Mouse (Mus musculus) midbrain, postnatal 0 days (tissue): ENCODE measurements around the gene Igsf11. TPM values are rescaled to one million over a fixed set of nuclear protein-coding genes. Genes with fewer than 3 reads are reported as not detected.

Source experiments
- ATAC-seq: fragments of 200-750 bp; cut with Nextera tagmentation; 2 replicates; pipeline ENCODE4 v1.8.0; 2017; ENCODE audit warnings: moderate number of reproducible peaks, mild to moderate bottlenecking, moderate TSS enrichment, moderate library complexity; ENCODE audit not compliant: low FRiP score
- DNase-seq: peaks from one replicate; pipeline ENCODE4 v3.0.0-alpha.2; 2015; ENCODE audit warnings: low spot score
- H3K27ac ChIP-seq: fragments of 300-500 bp; sonication (generic); 2 replicates; pipeline ENCODE4 v1.5.1; 2014; ENCODE audit warnings: low read depth, mild to moderate bottlenecking, low read length, mixed read lengths
- H3K27me3 ChIP-seq: fragments of 300-500 bp; sonication (generic); 2 replicates; pipeline ENCODE4 v1.6.1; 2014; ENCODE audit warnings: low read length, control low read depth, mixed read lengths; ENCODE audit not compliant: insufficient read depth
- H3K36me3 ChIP-seq: fragments of 300-500 bp; sonication (generic); 2 replicates; pipeline ENCODE4 v1.6.1; 2014; ENCODE audit warnings: low read length, control low read depth, mixed read lengths; ENCODE audit not compliant: insufficient read depth
- H3K4me1 ChIP-seq: fragments of 300-500 bp; sonication (generic); 2 replicates; pipeline ENCODE4 v1.6.1; 2014; ENCODE audit warnings: mild to moderate bottlenecking, control low read depth, antibody characterized with exemption, low read length, mixed read lengths; ENCODE audit not compliant: insufficient read depth
- H3K4me2 ChIP-seq: fragments of 300-500 bp; sonication (generic); 2 replicates; pipeline ENCODE4 v1.6.1; 2014; ENCODE audit warnings: low read depth, mild to moderate bottlenecking, low read length, mixed read lengths; ENCODE audit not compliant: poor library complexity, severe bottlenecking
- H3K4me3 ChIP-seq: fragments of 300-500 bp; sonication (generic); 2 replicates; pipeline ENCODE4 v1.5.1; 2014; ENCODE audit warnings: low read depth, mild to moderate bottlenecking, low read length, moderate library complexity
- H3K9ac ChIP-seq: fragments of 300-500 bp; sonication (generic); replicated peaks from 2 replicates; pipeline ENCODE4 v1.6.1; 2014; ENCODE audit warnings: mild to moderate bottlenecking, low read length, moderate library complexity, mixed read lengths; ENCODE audit not compliant: poor library complexity, severe bottlenecking
- H3K9me3 ChIP-seq: fragments of 300-500 bp; sonication (generic); 2 replicates; pipeline ENCODE4 v1.6.1; 2016; ENCODE audit warnings: low read length, control low read depth
- CTCF ChIP-seq: IDR thresholded peaks from 2 replicates; pipeline ENCODE4 v1.5.1; 2016; ENCODE audit warnings: antibody characterized with exemption, mild to moderate bottlenecking
- WGBS: fragments of 180-500 bp; shearing (Covaris S2); extraction: QIAGEN DNeasy Blood & Tissue Kit; methylation state at CpG from one replicate; pipeline ENCODE4 v1.1.7; 2014; 5-methylcytosine and 5-hydroxymethylcytosine counted together
- polyA plus RNA-seq: library from polyadenylated mRNA; unstranded; fragments of >200 nt; fragmentation: Nextera tagmentation; extraction: Ambion mirVana; gene quantifications from 2 replicates; pipeline ENCODE4 v1.2.1, GENCODE M21; 2015
- total RNA-seq: library from RNA; depleted of rRNA; stranded (reverse); fragments of >200 nt; gene quantifications from 2 replicates; pipeline ENCODE4 v1.2.3, GENCODE M21; 2014

The Igsf11 gene
- total and polyA plus RNA-seq, 2 experiments from 2014 or later: 3.1 to 18.7 TPM

DNA sequence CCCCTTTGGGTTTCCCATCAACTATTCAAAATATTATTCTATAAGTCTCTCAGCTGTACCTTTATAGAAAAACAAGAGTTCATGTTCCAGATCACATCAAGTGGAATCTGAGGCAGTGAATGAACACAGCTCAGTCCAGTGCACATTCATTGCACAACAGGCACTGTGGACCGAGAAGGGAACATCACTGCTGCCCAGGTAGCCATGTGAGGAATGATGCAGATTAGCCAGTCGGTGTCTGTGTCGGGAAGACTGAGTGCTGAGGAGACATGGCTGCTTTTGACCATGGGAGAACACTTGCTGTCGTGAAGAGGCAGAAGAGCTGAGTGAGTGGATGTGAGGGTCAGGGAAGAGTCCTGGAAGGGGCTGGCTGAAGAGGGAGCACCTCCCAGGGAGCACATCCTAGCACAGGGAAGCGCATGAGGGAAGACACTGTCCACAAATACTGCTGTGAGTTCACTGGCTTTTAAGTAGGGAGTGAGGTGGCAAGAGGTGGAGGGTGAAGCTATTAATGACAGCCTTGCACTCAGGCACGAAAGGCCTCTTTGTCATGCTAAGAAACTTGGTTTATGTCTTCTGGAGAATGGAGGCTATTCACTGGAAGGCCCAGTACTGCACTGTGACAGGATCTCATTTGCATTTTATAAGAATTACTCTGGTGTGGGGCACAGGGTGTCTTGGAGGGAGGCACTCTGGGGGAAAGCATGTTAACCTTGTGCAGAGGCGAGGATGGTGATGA lies 54.8 kb downstream of the Igsf11 start:
- peaks cover 3% of the 10 kb centered on the region; the same call in 1 of the 2 replicates for H3K4me1 ChIP-seq
- H3K4me2 ChIP-seq: no peak overlapping the region
- no peaks in the 10 kb centered on the region for H3K9me3 ChIP-seq
- H3K27ac ChIP-seq: no peak overlapping the region
- no peaks in the 10 kb centered on the region for H3K36me3 ChIP-seq
- no peak overlapping the region for H3K4me3 ChIP-seq
- H3K9ac ChIP-seq: no peak overlapping the region
- no peaks in the 10 kb centered on the region for H3K27me3 ChIP-seq
- ATAC-seq (no peak), DNase-seq (no peak)
- no peak for TF ChIP-seq CTCF
- 59% methylated on average over 7 of the region's 7 CpGs for WGBS

DNA sequence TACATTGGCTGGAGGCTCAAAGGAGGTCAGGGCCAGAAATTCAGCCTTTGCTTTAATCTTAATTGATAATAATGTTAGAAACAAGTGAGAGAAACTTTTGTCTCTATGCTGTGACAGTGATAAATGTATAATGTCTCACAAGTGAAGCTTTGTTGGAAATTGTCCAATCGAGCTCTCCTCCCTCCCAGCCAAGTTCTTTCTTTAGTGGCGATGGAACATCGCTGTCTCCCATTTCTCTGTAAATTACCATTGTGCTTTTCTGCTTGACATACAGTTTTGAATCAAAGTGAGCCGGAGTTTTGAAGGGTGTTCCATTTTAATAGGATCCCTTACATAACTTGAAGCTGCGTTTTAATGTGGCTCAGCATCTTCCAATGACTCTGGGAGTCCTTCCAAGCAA lies 56.0 kb downstream of the Igsf11 start:
- Histone ChIP-seq H3K36me3 (no peaks in the 10 kb centered on the region), H3K9ac (no peak overlapping the region), H3K27ac (no peak overlapping the region), H3K4me2 (no peak overlapping the region), H3K4me3 (no peak overlapping the region), H3K9me3 (no peaks in the 10 kb centered on the region), H3K27me3 (no peaks in the 10 kb centered on the region), H3K4me1 (peaks cover 3% of the 10 kb centered on the region; the same call in 1 of the 2 replicates)
- TF ChIP-seq CTCF: no peak
- no peak for ATAC-seq
- WGBS: 76% methylated on average over 5 of the region's 5 CpGs
- DNase-seq: peak; percentile 57

DNA sequence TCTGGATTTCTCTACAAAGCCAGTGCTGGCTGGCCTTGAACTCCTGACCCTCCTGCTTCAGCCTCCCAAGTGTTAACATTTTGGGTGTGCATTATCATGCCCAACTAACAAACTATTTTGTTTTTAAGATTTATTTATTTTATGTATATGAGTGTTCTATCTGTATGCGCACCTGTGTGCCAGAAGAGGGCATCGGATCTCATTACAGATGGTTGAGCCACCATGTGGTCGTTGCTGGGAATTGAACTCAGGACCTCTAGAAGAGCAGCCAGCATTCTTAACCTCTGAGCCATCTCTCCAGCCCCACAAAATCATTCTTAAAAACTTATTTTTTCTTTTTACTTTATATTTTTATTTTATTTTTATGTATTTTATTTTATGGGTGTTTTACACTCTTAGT lies 60.4 kb downstream of the Igsf11 start:
- 98% methylated on average over 3 of the region's 3 CpGs for WGBS
- no peak for DNase-seq
- no peak for ATAC-seq

DNA sequence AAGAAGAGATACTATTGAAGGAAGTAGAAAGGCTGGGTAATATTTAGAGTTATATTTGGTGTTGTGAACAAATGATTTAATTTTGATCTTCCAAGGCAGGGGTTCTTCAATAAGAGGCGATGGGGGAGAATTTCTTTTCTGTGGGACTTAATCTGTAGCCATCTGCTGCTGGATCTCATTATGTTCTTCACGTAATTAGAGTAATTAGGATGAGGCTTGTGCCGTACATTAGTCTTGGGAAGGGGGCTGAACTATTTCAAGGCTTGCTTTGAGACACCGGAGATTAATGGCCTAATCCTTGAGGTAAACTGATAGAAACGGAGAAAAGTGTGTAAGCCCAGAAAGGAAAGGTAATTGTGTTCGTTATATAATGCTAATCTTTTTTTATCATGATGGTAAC lies 61.4 kb downstream of the Igsf11 start:
- WGBS: 72% methylated on average over 6 of the region's 6 CpGs

More for the DNA sequence above, 60.4 kb downstream of the Igsf11 start:
- peak; percentile 39 for TF ChIP-seq CTCF
- Histone ChIP-seq H3K36me3 (no peaks in the 10 kb centered on the region), H3K27ac (no peak overlapping the region), H3K9ac (no peak overlapping the region), H3K4me3 (no peak overlapping the region), H3K4me1 (no peaks in the 10 kb centered on the region), H3K27me3 (no peaks in the 10 kb centered on the region), H3K9me3 (no peaks in the 10 kb centered on the region), H3K4me2 (no peak overlapping the region)

DNA sequence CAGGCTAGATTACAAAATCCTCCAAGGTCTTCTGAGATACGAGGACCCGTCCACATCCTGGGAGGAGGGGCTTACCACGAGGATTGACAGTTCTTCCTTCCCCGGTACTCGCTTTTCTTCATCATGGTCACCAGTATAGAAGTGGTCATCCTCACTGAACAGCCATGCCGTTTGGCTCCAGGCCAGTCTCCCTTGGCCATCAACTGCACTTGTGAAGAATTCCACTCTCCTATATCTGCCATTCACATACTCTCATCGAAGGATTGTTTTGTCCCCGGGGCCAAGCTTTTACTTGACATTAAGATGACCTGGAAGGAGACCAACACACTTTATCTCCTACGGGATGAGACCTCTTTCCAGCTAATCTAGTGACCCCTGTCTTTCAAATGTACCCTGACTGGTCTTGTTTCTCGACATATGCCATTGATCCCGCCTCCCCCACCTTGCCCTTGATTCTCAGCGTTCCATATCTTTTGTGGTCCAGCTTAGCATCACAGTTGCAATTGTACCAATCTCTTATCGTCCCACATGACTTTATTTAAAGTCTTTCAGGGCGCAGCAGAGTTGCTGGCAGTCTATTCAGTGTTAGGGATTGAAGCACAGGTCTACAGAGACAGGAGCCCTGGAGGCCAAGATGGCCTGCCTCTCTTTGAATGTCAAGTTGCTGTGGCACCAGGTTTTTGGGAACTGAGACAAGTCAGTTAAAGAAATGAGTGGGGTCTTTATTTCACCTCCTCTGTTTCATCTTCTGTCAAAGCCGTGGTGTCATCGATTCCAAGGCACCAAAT lies 62.2 kb downstream of the Igsf11 start:
- Histone ChIP-seq H3K27ac (no peak overlapping the region), H3K9me3 (no peaks in the 10 kb centered on the region), H3K4me2 (no peak overlapping the region), H3K4me3 (no peak overlapping the region), H3K4me1 (no peaks in the 10 kb centered on the region), H3K27me3 (no peaks in the 10 kb centered on the region), H3K36me3 (no peaks in the 10 kb centered on the region), H3K9ac (no peak overlapping the region)
- ATAC-seq (peak; percentile 66; the same call in 1 of the 2 replicates), DNase-seq (no peak)
- 76% methylated on average over 16 of the region's 16 CpGs for WGBS
- no peak for TF ChIP-seq CTCF

More for the DNA sequence above, 61.4 kb downstream of the Igsf11 start:
- Histone ChIP-seq H3K4me1 (no peaks in the 10 kb centered on the region), H3K36me3 (no peaks in the 10 kb centered on the region), H3K27me3 (no peaks in the 10 kb centered on the region), H3K9me3 (no peaks in the 10 kb centered on the region), H3K4me3 (no peak overlapping the region), H3K9ac (no peak overlapping the region), H3K4me2 (no peak overlapping the region), H3K27ac (no peak overlapping the region)
- ATAC-seq (no peak), DNase-seq (no peak)
- no peak for TF ChIP-seq CTCF

DNA sequence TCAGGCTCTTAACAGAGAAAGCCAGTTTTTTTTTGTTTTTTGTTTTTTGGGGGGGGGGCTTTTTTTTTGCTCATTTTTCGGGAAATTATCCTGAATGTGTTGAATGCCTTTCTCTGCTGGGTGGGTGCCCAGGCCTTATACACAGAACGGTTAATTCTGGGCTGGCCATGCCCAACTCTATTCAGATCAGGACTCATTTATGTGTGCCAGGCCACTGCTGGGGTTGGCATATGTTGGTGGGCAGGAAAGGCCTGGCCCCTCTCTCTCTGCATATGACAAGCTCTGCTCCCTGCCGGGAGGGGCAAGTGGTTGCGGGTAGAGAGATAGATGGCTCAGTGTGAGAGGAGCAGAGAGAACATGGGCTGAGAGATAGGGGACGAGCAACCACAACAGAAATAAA lies 62.8 kb downstream of the Igsf11 start:
- Histone ChIP-seq H3K27me3 (no peaks in the 10 kb centered on the region), H3K36me3 (no peaks in the 10 kb centered on the region), H3K27ac (no peak overlapping the region), H3K9me3 (no peaks in the 10 kb centered on the region), H3K4me3 (no peak overlapping the region), H3K4me1 (no peaks in the 10 kb centered on the region), H3K4me2 (no peak overlapping the region), H3K9ac (no peak overlapping the region)
- no peak for TF ChIP-seq CTCF
- peak; percentile 90 for DNase-seq
- 69% methylated on average over 5 of the region's 5 CpGs for WGBS
- peak; percentile 87 for ATAC-seq
